Mouse (Mus musculus) monocyte, adult 59 days (primary cell): ENCODE measurements around the gene Olfr571. TPM values are rescaled to one million over a fixed set of nuclear protein-coding genes. Genes with fewer than 3 reads are reported as not detected.

Experiments used
- total RNA-seq, 2 experiments: library from RNA; stranded (reverse); gene quantifications; one replicate each; pipeline ENCODE4 v1.2.4; 2023

The Olfr571 gene
- total RNA-seq, result not detected

GRCm38 (mm10) chr7:102917032-102917875 lies at the start of gene Olfr571:
Olfr571 (minus strand) TSS chr7:102917536.

GRCm38 (mm10) chr7:102962360-102962759 lies 45.0 kb upstream of the Olfr571 start, which contains the start of gene Olfr576:
Olfr576 (plus strand) TSS chr7:102962660.

GRCm38 (mm10) chr7:102958593-102958992 lies 41.3 kb upstream of the Olfr571 start, which contains the start of gene Olfr575:
Olfr575 (minus strand) TSS chr7:102958775.

GRCm38 (mm10) chr7:102948167-102948566 lies 30.8 kb upstream of the Olfr571 start, which contains the start of gene Olfr574:
Olfr574 (plus strand) TSS chr7:102948467.

GRCm38 (mm10) chr7:102942475-102942874 lies 25.1 kb upstream of the Olfr571 start, which contains the start of gene Olfr573-ps1:
Olfr573-ps1 (minus strand) TSS chr7:102942575.

GRCm38 (mm10) chr7:102924109-102924508 lies 6.8 kb upstream of the Olfr571 start, which contains the start of gene Olfr572:
Olfr572 (plus strand) TSS chr7:102924409.

GRCm38 (mm10) chr7:102890782-102891181 lies 26.6 kb downstream of the Olfr571 start, which contains the start of gene Olfr569:
Olfr569 (minus strand) TSS chr7:102890882.

GRCm38 (mm10) chr7:102876822-102877221 lies 40.5 kb downstream of the Olfr571 start, which contains the start of gene Olfr568:
Olfr568 (plus strand) TSS chr7:102877122.

GRCm38 (mm10) chr7:102858665-102859064 lies 58.7 kb downstream of the Olfr571 start, which contains the start of gene Olfr566:
Olfr566 (minus strand) TSS chr7:102858765.

Other genes starting within 250 kb of the Olfr571 start
- 1 to 10 TPM; 3.9 to 5.2 TPM for gene Trim68, start 230.2 kb downstream of the Olfr571 start, total RNA-seq
- not detected for gene Olfr557, start 221.6 kb downstream of the Olfr571 start, total RNA-seq
- not detected for gene Olfr558, start 215.3 kb downstream of the Olfr571 start, total RNA-seq
- not detected for gene Olfr33, start 198.5 kb downstream of the Olfr571 start, total RNA-seq
- gene Olfr559, start 190.0 kb downstream of the Olfr571 start, total RNA-seq, result not detected
- not detected for gene Olfr560, start 158.2 kb downstream of the Olfr571 start, total RNA-seq
- gene Olfr78, start 158.1 kb downstream of the Olfr571 start, total RNA-seq, result not detected
- gene Olfr561, start 146.3 kb downstream of the Olfr571 start, total RNA-seq, result not detected
- gene Olfr564, start 114.1 kb downstream of the Olfr571 start, total RNA-seq, result not detected
- not detected for gene Olfr566, start 58.8 kb downstream of the Olfr571 start, total RNA-seq
- gene Olfr568, start 40.4 kb downstream of the Olfr571 start, total RNA-seq, result not detected
- not detected for gene Olfr569, start 26.7 kb downstream of the Olfr571 start, total RNA-seq
- gene Olfr570, start 23.0 kb downstream of the Olfr571 start, total RNA-seq, result not detected
- gene Olfr572, start 6.9 kb upstream of the Olfr571 start, total RNA-seq, result not detected
- gene Olfr573-ps1, start 25.0 kb upstream of the Olfr571 start, total RNA-seq, result not detected
- gene Olfr574, start 30.9 kb upstream of the Olfr571 start, total RNA-seq, result not detected
- gene Olfr575, start 41.2 kb upstream of the Olfr571 start, total RNA-seq, result not detected
- gene Olfr576, start 45.1 kb upstream of the Olfr571 start, total RNA-seq, result not detected
- gene Olfr577, start 58.4 kb upstream of the Olfr571 start, total RNA-seq, result not detected
- not detected for gene Olfr578, start 71.8 kb upstream of the Olfr571 start, total RNA-seq
- gene Olfr582, start 120.5 kb upstream of the Olfr571 start, total RNA-seq, result not detected
- gene Olfr583, start 133.8 kb upstream of the Olfr571 start, total RNA-seq, result not detected
- gene Olfr584, start 164.3 kb upstream of the Olfr571 start, total RNA-seq, result not detected
- not detected for gene Olfr585, start 180.2 kb upstream of the Olfr571 start, total RNA-seq
- not detected for gene Olfr586, start 208.1 kb upstream of the Olfr571 start, total RNA-seq
- gene Olfr588-ps1, start 223.3 kb upstream of the Olfr571 start, total RNA-seq, result not detected
- gene Olfr589, start 238.8 kb upstream of the Olfr571 start, total RNA-seq, result not detected